Mouse (Mus musculus) granulocyte monocyte progenitor cell, adult 5-6 weeks (primary cell): ENCODE results near the gene Arpc1b. TPM values are rescaled to one million over a fixed set of nuclear protein-coding genes. Genes with fewer than 3 reads are reported as not detected.
A peak's percentile ranks its signal among the peaks of the same experiment; 100 is the strongest.
"Not testable (repeated sequence)": the region's sequence is repeated elsewhere in the genome, so short reads cannot be mapped to it uniquely, and the experiment has no call there.

ENCODE experiments used
- ATAC-seq: replicated peaks from 2 replicates; pipeline ENCODE4 v1.8.0; 2016; ENCODE audit warnings: mild to moderate bottlenecking, moderate TSS enrichment, inconsistent platforms; ENCODE audit not compliant: poor library complexity, severe bottlenecking
- total RNA-seq, 2 experiments: library from RNA; stranded (forward) in 1 of 2; stranded (reverse) in 1 of 2; fragments of 200-712, 200-1000 nt in 1 of 2; fragments of >200 nt in 1 of 2; fragmentation: Nextera tagmentation in 1 of 2; gene quantifications; 2 replicates each; pipeline ENCODE4 v1.2.3; 2014 to 2017

Arpc1b gene
- 404 and 492 TPM in 2 replicates for total RNA-seq (2014; fragmentation: Nextera tagmentation)
- total RNA-seq (2017), result 197 and 242 TPM in 2 replicates

- ATAC-seq, result peak; percentile 60
Measured at GRCm38 (mm10) chr5:145114071-145114605, at the start of gene Arpc1b. Gene Arpc1b (plus strand): TSS chr5:145114215.

GRCm38 (mm10) chr5:145064765-145065340 is 49.2 kb upstream of the Arpc1b start:
- ATAC-seq, result no peak

GRCm38 (mm10) chr5:145068863-145069262 is 45.2 kb upstream of the Arpc1b start:
- ATAC-seq, result peak; percentile 60

GRCm38 (mm10) chr5:145069707-145070106 is 44.3 kb upstream of the Arpc1b start:
- peak; percentile 74 for ATAC-seq

- 0 out of 2 replicates have a peak, but pooled peaks have one; percentile 36 for ATAC-seq
Measured at GRCm38 (mm10) chr5:145071342-145071741, 42.7 kb upstream of the Arpc1b start.

- no peak for ATAC-seq
Measured at GRCm38 (mm10) chr5:145075081-145075480, 38.9 kb upstream of the Arpc1b start.

- ATAC-seq, result no peak
Measured at GRCm38 (mm10) chr5:145081866-145082613, 32.0 kb upstream of the Arpc1b start.

- ATAC-seq, result not testable (repeated sequence)
Measured at GRCm38 (mm10) chr5:145083201-145083600, 30.8 kb upstream of the Arpc1b start.

- ATAC-seq, result peak; percentile 97
Measured at GRCm38 (mm10) chr5:145083632-145084451, 30.2 kb upstream of the Arpc1b start, which contains the start of the genes Arpc1a and Kpna7. Gene Arpc1a (plus strand): TSS chr5:145083830. Gene Kpna7 (minus strand): TSS chr5:145084030.

GRCm38 (mm10) chr5:145084822-145085221 is 29.2 kb upstream of the Arpc1b start:
- ATAC-seq, result no peak

GRCm38 (mm10) chr5:145088186-145088585 is 25.8 kb upstream of the Arpc1b start:
- no peak for ATAC-seq

- peak; percentile 33 for ATAC-seq
Measured at GRCm38 (mm10) chr5:145089878-145090277, 24.1 kb upstream of the Arpc1b start.

GRCm38 (mm10) chr5:145096195-145096594 is 17.8 kb upstream of the Arpc1b start:
- no peak for ATAC-seq

GRCm38 (mm10) chr5:145098340-145098821 is 15.6 kb upstream of the Arpc1b start:
- ATAC-seq, result peak; percentile 87

- ATAC-seq, result no peak
Measured at GRCm38 (mm10) chr5:145100960-145101359, 13.1 kb upstream of the Arpc1b start.

- not testable (repeated sequence) for ATAC-seq
Measured at GRCm38 (mm10) chr5:145101451-145101850, 12.6 kb upstream of the Arpc1b start.

GRCm38 (mm10) chr5:145102706-145103105 is 11.3 kb upstream of the Arpc1b start:
- no peak for ATAC-seq

GRCm38 (mm10) chr5:145104328-145104727 is 9.7 kb upstream of the Arpc1b start:
- no peak for ATAC-seq

- ATAC-seq, result no peak
Measured at GRCm38 (mm10) chr5:145105694-145106275, 8.2 kb upstream of the Arpc1b start.

- ATAC-seq, result no peak
Measured at GRCm38 (mm10) chr5:145110401-145110800, 3.6 kb upstream of the Arpc1b start.
